Mouse (Mus musculus) olfactory bulb, adult 2 months (tissue): ENCODE results near the gene Id1. TPM values are rescaled to one million over a fixed set of nuclear protein-coding genes. Genes with fewer than 3 reads are reported as not detected.

Experiments used
- H3K27ac ChIP-seq: fragments of 200-500 bp; 2 replicates; pipeline ENCODE4 v1.5.1; 2012; ENCODE audit warnings: low read depth, low read length; ENCODE audit not compliant: insufficient read depth
- H3K4me1 ChIP-seq: fragments of 200-500 bp; 2 replicates; pipeline ENCODE4 v1.6.1; 2012; ENCODE audit warnings: low read length; ENCODE audit not compliant: control insufficient read depth, insufficient read depth
- H3K4me3 ChIP-seq: fragments of 200-500 bp; 2 replicates; pipeline ENCODE4 v1.5.1; 2012; ENCODE audit warnings: mild to moderate bottlenecking, low read depth, low read length, moderate library complexity; ENCODE audit not compliant: insufficient read depth
- CTCF ChIP-seq: fragments of 200-500 bp; IDR thresholded peaks from 2 replicates; pipeline ENCODE4 v1.5.1; 2012; ENCODE audit warnings: low read depth, mild to moderate bottlenecking, low read length, moderate library complexity; ENCODE audit not compliant: insufficient read depth
- POLR2A ChIP-seq: fragments of 200-500 bp; IDR thresholded peaks from 2 replicates; pipeline ENCODE4 v1.6.1; 2012; ENCODE audit warnings: mild to moderate bottlenecking, low read depth, low read length, moderate library complexity; ENCODE audit not compliant: insufficient read depth
- WGBS: fragments of 180-500 bp; shearing (Covaris S2); methylation state at CpG from one replicate; pipeline ENCODE4 v1.1.7; 2018; 5-methylcytosine and 5-hydroxymethylcytosine counted together
- polyA plus RNA-seq: library from polyadenylated mRNA; stranded (reverse); fragments of >200 nt; gene quantifications from 2 replicates; pipeline ENCODE4 v1.2.4, GENCODE M21; 2012; ENCODE audit warnings: low replicate concordance; ENCODE audit not compliant: missing spikeins, insufficient read depth, insufficient read length

Gene Id1
- polyA plus RNA-seq, 1 experiment, result not detected

DNA sequence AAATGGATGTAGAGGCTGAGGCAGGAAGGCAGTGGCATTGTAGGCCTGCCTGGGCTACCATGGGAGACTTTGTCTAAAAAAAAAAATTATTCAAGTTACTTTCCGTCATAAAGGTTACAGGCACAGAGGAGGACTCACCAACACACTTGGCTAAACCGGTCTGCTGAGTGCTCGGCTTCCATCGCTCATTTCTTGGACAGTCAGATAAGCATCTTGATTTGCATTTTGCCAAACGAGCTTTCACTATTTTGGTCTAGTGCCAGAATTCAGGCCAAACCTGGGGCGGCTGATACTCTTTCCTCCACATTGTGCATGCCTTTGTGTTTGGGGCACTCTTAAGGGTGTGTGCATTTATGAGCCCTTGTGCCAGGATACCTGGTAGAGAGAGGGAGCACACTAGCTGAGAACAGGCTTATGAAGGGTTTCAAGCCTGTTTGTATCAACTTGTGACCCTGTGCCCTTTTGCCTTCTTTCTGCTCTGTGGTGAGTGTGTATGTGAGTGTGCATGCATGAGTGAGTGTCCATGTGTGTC lies 19.7 kb upstream of the Id1 start:
- Histone ChIP-seq H3K27ac (no peak overlapping the region), H3K4me3 (no peak overlapping the region), H3K4me1 (no peaks in the 10 kb centered on the region; the same call in 1 of the 2 replicates)
- 66% methylated on average over 6 of the region's 6 CpGs for WGBS
- no peak for TF ChIP-seq POLR2A
- TF ChIP-seq CTCF, result no peak

DNA sequence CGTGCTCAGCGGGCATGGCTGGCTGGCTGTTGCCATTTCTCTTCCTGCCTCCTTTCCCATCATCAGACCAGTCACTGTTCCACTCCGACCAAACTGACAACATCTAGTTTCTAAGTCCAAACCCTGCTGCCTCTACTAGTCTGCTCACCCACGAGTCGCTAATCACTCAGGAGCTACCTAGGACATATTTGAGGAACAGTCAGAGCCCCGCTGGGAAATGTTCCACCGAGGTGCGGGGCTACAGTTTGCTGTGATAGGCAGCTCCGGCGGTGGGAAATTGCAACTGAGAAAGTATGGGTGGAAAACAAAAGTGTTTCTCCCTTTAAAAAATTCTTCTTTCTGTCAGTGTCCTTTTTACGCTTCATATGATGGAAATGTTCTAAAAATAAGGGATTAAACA lies 18.4 kb upstream of the Id1 start:
- Histone ChIP-seq H3K27ac (no peak overlapping the region), H3K4me1 (no peaks in the 10 kb centered on the region; the same call in 1 of the 2 replicates), H3K4me3 (no peak overlapping the region)
- 56% methylated on average over 11 of the region's 11 CpGs for WGBS
- no peak for TF ChIP-seq POLR2A
- no peak for TF ChIP-seq CTCF

DNA sequence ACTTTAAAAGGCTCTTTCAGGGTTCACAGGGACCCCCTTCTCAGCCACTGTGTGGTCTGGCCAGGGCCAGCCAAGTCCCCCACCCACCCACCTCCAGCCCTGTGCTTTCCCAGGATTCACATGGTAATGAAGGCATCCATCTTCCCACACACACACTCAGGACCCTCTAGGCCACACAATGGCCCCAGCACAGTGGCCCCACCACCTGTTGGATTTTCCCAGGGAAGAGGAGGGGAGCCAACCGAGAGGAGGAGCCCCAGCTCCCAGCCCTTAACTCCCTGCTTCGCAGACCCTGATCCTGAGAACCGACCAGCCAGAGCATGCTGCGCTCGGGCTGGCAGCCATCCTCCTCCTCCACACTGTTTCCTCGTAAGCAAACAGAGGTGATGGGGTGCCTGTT lies 18.0 kb upstream of the Id1 start:
- H3K4me1 ChIP-seq, result no peaks in the 10 kb centered on the region; the same call in 1 of the 2 replicates
- H3K27ac ChIP-seq, result no peak overlapping the region
- 55% methylated on average over 6 of the region's 6 CpGs for WGBS
- no peak for TF ChIP-seq CTCF
- no peak for TF ChIP-seq POLR2A
- no peak overlapping the region for H3K4me3 ChIP-seq

DNA sequence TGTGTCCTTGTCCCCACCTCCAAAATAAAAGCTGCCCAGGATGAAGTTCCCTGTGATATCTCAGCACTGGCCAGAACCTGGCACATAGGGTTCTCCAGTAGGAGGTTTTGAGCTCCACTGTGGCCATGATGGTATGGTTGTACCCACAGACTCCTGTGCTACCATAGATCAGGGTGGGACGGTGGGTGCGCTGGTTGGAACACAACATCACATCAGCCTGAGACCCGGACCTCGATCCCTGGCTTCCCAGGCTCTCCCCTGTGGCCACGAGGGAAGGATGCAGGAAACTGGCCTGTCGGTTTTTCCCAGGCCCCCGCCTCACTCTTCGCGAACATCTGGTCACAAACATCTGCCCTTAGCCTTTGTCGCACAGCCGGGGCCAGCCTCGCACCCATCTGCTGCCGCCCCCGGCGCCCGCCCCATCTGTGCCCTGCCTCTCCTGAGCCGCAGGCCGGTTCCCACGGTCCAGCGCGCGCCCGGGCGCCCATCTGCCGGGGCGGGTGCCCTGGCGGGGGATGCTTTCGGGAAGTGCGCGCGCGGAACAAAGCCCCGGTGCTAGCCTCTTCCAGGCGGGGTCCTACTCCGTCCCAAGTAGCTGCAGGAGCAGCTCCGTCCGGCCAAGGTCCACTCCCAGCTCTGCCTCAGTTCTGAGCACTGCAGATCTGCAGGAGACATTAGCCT lies 12.3 kb upstream of the Id1 start:
- no peak for TF ChIP-seq CTCF
- no peak for TF ChIP-seq POLR2A
- Histone ChIP-seq H3K27ac (no peak overlapping the region), H3K4me1 (peaks cover 5% of the 10 kb centered on the region; the same call in 1 of the 2 replicates), H3K4me3 (no peak overlapping the region)
- 19% methylated on average over 37 of the region's 37 CpGs for WGBS

DNA sequence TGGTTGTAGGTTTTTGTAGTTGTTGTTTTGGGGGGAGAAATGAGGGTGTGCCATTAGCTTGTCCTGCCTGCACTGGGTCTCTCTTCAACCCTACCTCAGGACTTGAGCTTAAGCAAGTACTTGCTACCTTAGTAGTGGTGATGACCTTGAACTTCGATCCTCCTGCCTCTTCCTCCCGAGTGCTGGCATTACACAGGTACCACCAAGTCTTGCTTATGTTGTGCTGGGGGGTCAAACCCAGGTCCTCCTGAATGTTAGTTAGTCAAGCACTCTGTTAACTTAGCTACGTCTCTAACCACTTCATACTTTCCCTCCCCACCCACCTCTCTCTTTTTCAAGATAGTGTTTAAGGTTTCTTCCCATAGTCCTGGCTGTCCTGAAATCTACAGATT lies 11.7 kb upstream of the Id1 start:
- H3K4me3 ChIP-seq, result no peak overlapping the region
- TF ChIP-seq POLR2A, result no peak
- TF ChIP-seq CTCF, result no peak
- no peak overlapping the region for H3K27ac ChIP-seq
- H3K4me1 ChIP-seq, result peaks cover 6% of the 10 kb centered on the region; the same call in 1 of the 2 replicates
- 84% methylated on average over 3 of the region's 3 CpGs for WGBS

DNA sequence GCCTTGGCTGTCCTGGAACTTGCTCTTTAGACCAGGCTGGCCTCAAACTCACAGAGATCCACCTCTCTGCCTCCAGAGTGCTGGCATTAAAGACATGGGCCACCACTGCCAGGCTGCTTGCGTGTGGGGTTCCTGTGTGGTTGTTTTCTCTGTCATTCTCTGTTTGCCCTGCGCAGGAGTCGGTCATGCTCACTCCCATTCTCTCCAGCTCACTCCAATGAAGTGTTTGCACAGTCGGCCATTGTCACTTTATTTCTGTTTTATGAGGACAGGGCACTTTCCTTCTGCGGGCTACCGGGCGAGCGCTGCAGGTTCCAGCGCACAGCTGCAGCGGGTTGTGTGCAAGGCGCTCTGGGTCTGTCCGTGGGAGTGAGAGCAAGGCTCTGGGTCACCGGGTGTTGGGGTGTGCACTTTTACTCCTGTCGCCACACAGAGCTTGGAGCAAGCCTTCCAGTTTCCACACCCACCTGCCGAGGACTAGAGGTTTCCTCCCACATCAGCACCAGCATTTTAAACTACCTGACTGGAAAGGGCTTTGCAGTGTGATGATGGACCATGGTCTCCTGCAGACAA lies 10.8 kb upstream of the Id1 start:
- H3K4me1 ChIP-seq, result peaks cover 9% of the 10 kb centered on the region; the same call in 1 of the 2 replicates
- TF ChIP-seq CTCF (no peak), POLR2A (no peak)
- WGBS, result 88% methylated on average over 15 of the region's 15 CpGs
- H3K4me3 ChIP-seq, result no peak overlapping the region
- H3K27ac ChIP-seq, result no peak overlapping the region

DNA sequence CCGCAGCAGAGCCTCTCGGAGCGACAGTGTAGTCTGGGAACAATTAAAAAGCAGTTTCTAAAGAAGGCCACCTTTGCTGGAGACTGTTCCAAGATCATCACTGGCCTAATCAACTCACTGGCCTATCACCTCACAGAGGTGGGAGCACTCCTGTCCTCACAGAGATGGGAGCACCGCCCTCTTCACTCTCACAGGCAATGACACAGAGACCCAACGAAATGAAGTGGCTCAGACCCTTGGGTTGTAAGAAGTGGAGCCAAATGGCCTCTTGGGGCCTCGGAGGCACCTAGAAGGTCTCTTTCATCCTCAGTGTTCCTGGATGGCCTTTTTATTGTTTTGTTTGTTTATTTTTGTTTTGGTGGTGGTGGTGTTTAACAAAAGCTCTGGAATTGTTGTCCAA lies 9.8 kb upstream of the Id1 start:
- H3K4me3 ChIP-seq, result no peak overlapping the region
- 95% methylated on average over 6 of the region's 6 CpGs for WGBS
- no peak for TF ChIP-seq CTCF
- no peak for TF ChIP-seq POLR2A
- peaks cover 9% of the 10 kb centered on the region; the same call in 1 of the 2 replicates for H3K4me1 ChIP-seq
- no peak overlapping the region for H3K27ac ChIP-seq

DNA sequence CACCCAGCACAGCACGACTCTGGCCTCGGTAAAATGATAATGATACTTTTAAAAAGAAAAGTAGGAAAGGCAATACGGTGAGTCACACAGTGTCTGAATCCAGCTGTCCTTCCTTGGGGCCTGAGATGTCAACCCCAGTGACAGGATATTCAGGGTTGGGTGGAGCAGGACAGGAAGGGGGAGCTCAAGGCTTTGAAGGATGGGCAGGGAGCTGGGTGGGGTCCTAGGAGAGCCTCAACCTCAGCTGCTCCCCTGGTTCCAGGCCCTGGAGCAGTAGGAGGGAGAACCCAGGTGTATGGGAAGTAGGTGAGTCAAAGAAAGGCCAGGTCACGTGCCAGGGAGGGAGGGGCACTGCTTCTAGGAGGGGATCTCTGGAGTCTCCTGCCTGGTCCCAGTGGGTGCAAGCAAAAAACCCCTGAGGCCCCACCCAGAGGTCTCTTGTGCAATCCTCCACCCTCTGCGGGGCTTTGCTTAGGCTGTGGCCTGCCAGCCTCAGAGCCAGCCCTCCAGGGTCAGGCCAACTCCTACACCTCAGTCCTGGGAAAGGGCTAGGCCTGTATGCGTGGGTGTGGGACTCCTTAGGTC lies 9.2 kb upstream of the Id1 start:
- TF ChIP-seq CTCF (no peak), POLR2A (no peak)
- H3K27ac ChIP-seq, result no peak overlapping the region
- 78% methylated on average over 6 of the region's 6 CpGs for WGBS
- H3K4me1 ChIP-seq, result peaks cover 9% of the 10 kb centered on the region; the same call in 1 of the 2 replicates
- no peak overlapping the region for H3K4me3 ChIP-seq
